Mouse (Mus musculus) neutrophil, adult 5-6 weeks (primary cell): Measurements from ENCODE around the gene Itgax. TPM values are rescaled to one million over a fixed set of nuclear protein-coding genes. Genes with fewer than 3 reads are reported as not detected.
A peak's percentile ranks its signal among the peaks of the same experiment; 100 is the strongest.

ENCODE experiments used
- ATAC-seq: fragments of 151-379, 151-347 bp; 2 replicates; pipeline ENCODE4 v1.8.0; 2017; ENCODE audit warnings: mild to moderate bottlenecking, moderate TSS enrichment; ENCODE audit not compliant: insufficient number of reproducible peaks, poor library complexity, low FRiP score, severe bottlenecking; ENCODE audit errors: extremely low read depth
- total RNA-seq: library from RNA; stranded (forward); fragments of 200-1000 nt; gene quantifications from 2 replicates; pipeline ENCODE4 v1.2.3, GENCODE M21; 2017

Itgax gene
- 44.3 and 62.5 TPM in 2 replicates for total RNA-seq

DNA sequence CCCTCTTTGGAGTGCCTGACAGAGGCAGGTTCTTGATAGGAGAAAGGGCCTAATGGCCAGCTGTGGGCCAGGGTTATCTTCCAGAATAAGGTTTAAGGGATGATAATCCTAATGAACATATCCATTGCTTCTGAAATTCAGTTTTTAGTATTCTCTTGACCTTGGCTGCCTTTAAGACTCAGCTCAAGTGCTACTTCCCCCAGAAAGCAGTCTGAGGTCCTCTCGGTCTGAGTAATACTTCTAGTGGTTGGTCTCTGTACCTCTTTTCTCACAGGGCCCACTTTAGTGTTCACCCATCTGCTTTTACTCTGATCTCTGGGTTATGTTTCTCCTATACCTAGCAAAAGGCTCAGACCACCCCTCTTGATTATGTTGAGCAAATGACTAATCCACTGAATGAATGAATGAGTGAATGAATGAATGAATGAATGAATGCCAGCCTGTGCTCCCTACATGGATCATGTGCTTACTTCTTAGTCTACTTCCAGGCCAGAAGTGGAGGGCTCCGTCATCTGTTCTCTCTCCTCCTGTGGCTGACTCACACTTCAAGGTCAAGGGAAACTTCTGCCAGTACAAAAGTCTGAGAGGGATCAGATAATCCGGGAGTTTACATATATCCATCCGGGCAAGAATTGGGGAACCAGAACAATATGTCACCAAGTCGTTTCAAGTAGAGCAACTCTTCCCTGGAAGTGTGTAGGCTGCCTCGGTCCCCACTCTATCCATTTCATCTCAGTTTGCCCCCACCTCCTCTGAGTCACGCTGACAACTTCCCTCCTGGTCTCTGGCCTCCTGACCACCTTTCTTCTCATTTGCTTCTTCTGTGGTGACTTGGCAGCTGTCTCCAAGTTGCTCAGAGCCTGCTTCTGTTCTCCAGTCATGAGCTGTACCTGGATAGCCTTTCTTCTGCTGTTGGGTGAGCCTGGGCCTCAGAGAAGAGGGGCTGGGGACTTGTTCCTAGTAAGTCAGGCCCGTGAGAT, at the start of gene Itgax:
Gene Itgax, plus strand, starts transcription at position 807 of the 980 bp plus-strand sequence.
- no peak for ATAC-seq

DNA sequence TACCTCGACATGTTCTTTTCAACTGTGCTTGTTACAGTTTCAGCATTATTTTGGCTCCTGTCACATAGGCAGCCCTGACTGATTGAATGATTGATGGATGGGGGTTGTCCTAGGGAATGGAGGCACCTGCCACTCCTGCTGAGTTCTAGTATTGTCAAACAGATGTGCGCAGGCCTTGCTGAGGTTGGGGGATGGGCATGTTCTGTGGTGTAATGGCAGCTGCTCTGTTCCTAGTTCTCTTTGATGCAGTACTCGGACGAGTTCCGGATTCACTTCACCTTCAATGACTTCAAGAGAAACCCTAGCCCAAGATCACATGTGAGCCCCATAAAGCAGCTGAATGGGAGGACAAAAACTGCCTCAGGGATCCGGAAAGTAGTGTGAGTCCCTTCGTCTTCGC, 49.3 kb upstream of the Itgax start:
- ATAC-seq = no peak

DNA sequence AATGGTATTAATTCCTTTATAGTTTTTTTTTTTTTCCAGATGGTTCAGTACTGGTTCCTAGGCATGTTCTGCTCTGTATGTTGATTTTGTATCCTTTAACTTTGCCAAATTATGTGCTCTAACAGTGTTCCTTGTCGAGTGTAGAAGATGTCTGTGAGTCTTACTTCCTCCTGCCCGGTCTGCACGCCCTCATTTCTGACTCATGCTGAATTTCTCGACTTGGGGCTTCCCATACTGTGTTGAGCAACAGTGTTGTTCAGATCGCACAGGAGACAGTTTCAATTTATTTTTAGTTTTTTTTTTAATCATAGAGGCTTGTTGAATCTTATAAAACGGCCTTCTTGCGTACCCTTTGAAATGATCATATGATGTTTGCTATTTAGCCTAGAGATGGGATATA, 40.2 kb upstream of the Itgax start:
- peak; percentile 72 for ATAC-seq

DNA sequence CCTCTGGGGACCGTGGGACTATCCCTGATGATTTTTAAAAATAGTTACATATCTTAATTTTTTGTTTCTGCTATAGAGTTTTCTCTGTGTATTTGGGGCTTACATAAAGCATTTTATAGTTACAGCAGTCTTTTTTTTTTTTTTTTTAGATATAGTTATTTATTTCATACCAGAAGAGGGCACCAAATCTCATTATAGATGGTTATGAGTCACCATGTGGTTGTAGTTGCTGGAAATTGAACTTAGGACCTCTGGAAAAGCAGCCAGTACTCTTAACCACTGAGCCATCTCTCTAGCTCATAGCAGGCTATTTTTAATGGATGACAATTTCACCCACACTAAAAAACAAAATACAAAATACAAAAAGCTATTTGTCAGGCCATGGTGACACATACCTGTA, 31.2 kb upstream of the Itgax start:
- ATAC-seq = no peak

DNA sequence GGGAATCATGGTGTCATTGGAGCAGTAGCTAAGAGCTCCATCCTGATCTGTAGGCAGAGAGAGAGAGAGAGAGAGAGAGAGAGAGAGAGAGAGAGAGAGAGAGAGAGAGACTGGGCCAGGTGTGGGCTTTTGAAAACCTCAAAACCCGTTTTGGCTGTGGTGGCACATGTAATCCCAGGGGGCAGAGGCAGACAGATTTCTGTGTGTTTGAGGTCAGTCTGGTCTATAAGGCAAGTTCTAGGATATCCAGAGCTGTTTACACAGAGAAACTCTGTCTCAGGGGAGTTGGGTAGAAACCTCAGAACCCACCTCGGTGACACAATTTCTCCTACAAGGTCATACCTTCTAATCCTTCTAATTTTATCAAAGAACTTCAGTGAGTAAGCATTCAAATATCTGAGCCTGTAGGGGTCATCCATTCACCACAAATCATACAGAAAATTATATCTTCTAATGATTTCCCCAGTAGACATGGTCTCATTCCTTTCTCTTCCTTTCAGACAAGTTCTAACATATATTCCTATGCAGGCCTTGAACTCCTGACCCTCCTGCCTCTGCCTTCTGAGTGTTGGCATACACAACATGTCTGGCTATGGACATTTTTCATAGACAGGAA, 28.5 kb upstream of the Itgax start:
- ATAC-seq = no peak

DNA sequence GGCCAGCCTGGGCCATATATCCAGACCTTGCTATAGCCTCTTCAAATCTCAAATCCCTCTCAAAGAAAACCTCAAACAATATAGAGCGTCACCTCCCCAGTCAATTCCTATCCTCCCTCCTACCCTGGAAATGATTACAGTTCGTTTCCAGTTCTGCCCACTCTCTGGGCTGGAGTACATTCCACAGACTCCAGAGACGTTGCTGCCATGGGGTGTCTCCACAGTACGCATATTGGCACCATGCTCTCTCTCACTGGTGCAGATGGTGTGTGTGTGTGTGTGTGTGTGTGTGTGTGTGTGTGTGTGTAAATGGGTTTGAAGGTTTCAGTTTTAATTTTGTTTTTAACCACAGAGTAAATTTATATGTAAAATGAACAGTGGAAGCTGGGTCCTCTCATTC, 24.1 kb upstream of the Itgax start:
- ATAC-seq = no peak

DNA sequence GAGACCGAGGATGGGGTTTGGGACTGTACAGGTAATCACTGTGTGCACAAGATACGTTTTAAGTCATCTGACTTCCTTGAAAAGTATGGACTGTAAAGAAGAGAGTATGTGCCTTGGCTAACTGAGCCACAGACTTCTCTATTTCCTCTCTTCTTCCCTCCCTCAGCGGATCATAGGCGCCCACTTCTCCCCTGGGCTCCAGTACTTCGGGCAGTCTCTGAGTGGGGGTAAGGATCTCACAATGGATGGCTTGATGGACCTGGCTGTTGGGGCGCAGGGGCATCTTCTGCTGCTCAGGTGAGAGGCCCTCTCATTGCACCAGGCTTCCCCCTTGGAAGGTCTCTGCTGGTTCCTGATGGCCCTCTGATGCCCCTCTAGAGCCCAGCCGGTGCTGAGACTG, 21.9 kb upstream of the Itgax start:
- ATAC-seq = no peak

DNA sequence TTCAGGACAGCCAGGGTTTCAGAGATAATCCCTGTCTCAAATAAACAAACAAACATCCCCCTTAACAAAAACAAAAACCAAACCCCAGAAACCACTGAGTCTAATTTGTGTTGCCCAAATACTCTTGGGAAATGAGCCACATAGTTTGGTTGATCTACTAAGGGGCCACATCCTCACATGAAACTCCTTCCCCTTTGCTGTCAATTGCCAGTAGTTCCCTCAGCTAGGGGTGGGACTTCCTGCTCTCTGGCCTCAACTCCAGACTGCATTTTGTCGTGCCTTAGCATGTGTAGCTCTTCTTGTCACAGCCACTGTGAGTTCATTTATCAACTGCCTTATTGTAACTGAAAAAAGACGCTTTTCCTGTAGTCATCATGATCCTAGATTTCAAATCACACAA, 19.0 kb upstream of the Itgax start:
- ATAC-seq = no peak

DNA sequence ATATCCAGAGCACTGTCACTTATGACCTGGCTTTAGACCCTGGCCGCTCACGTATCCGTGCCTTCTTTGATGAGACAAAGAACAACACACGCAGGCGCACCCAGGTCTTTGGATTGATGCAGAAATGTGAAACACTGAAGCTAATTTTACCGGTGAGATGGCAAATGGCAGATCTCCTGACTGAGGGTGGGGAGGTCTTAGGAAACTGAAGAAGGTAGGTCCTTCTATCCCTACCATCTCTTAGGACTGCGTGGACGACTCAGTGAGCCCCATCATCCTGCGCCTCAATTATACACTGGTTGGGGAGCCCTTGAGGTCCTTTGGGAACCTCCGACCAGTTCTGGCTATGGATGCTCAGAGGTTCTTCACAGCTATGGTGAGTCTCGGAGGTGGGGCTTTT, 17.2 kb upstream of the Itgax start:
- no peak for ATAC-seq

DNA sequence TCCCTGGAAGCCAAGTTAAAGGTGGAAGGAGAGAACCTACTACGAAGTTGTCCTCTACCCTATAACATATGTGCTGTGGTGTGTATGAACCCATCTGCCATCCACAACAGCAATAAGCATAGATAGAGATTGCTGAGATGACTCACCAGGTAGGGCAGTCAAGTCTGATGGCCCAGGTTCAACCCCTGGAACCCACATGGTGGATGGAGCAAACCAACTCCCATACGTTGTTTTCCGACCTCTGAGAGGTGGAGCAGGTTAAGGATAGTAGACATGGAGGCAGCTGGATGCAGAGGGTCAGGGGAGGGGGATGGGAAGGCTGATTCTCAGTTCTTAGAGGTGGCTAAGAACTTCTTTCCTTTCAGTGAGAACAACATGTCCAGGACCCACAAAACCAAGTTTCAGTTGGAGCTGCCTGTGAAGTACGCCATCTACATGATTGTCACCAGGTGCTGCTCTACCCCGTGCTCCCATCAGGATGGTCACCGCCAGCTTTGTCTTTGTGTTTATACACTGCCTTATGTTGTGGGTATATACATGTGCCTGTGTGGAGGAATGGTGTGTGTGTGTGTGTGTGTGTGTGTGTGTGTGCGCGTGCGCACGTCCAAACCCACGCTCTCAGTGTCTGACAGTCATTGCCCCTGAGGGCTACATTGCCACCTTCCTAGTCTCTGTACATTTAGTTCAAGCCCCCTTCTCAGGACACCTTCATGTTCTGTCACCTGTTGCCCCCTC, 14.8 kb upstream of the Itgax start:
- ATAC-seq = no peak

DNA sequence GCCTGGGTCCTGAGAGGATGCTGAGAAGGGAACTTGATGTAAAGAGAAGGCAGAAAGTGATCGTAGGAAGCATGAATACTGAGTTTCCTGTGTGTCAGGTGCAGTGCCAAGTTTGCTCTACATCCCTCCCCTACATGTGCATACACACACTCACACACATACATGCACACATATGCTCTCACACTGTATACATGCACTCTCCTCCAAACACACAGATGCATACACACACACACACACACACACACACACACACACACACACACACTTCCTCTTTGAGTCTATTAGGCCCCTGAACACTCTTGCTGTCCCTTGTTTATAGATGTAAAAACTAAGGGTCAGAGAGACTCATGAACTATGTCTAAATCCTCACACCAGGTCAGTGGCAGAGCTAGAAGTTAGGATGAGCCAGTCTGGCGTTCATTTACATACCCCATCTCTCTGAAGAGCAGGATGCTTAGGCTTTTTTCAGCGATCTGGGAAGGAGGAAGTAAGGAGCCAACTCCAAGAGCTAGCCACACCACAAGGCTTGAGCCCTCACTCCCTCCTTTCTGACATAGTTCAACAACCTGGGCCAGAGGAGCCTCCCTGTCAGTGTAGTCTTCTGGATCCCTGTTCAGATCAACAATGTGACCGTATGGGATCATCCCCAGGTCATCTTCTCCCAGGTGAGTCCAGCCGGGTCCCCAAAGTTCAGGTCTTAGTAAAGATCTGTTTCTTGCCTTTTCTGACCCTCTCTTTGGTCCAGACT, 14.0 kb upstream of the Itgax start:
- ATAC-seq = peak; percentile 28; the same call in 1 of the 2 replicates

DNA sequence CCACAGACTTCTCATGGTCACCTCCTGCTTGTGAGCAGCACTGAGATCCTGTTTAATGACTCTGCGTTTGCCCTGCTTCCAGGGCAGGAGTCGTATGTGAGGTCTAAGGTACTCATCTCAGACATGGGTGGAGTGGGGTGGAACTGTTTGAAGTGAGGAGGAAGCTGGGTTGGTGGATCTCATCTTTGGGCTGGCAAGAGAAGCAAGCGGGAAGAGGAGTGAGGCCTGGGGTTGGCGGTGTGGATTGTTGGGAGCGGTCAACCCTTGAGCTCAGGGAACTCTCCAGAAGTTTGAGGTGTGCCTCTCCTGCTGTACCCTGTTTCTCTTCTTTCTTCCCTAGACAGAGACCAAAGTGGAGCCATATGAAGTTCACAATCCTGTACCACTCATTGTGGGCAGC, 13.0 kb upstream of the Itgax start:
- 0 out of 2 replicates have a peak, but pooled peaks have one; percentile 6 for ATAC-seq

DNA sequence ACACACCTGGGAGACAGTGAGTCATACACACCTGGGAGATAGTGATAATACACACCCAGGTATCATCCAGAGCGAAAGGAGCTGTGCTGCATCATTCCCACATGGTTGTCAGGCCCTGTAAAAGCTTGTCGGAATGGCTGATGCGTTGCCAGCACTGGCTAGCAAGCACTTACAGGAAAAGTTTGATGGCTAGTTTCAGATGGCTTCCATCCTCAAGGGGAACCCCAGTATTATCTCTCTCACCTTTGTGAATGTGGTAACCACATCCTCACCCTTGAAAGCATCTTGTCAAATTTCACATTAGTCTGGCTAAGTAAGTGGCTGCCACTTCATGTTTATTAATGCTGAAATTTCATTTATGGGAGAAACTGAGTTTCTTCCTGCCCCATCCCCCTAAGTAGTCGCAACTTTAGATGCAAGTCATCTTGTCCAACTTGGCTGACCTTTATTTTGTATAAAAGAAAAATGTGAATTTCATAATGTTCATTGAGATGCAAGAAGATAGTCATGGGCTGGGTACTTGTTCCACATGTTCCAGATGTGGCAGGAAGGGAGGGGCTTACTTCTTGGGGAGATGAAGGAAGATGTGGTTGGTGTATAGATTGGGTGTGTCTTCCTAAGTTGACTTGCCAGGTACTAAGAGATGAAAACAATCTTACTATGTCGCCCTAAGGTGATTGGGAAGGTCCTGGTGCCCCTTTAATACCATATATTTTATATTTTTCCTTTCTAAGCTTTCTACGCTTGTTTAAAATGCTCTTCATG, 9.4 kb upstream of the Itgax start:
- ATAC-seq = no peak

DNA sequence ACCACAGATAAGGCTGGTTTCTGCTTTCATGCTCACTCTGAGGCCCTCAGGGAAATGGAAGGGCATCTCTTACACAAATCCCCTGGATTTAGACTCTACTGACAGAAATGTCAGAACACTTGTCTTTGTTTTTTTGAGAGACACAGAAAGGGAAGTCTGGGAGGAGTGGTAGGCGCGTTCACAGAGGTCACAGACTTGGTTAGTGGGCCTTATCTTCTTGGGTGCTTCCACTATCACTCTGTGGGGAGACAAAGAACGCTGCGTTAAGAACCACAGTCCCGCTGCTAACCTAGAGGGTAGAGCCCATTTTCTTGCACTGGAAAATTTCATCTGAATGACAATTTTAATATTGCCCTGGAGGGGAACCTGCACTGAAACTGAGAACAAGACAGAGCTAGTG, 2.8 kb downstream of the Itgax start:
- ATAC-seq = no peak

DNA sequence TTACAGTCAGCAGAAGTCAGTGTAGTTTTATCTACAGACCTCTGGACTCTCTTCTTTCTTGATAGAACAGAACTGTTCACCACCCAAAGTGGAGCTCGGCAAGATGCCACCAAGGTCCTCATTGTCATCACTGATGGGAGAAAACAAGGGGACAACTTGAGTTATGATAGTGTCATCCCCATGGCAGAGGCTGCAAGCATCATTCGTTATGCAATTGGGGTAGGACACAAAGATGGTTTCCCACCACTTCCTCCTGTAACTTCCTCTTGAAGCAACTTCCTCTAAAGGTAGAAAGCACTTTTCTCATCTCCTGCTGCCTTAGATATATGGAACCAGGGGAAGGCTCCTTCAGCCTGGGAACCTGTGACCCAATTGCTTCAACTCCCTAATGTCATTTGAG, 4.2 kb downstream of the Itgax start:
- ATAC-seq = peak; percentile 84

DNA sequence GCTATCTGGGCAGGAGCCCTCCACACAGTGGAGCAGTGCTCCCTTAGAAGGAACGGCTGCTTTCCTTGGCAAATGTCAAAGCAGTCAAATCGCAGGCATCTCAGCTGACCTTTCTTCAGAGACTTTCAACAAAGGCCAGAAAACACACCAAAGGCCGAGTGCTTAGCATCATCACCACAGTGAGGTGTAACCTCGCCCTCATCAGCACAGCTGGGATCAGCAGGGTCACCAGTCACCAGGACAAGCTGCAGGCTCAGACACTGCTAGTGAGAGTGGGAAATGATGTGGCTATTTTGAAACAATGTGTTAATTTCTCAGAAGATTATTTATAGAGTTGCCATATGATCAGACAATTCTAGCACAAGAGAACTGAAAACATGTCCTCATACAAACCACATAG, 7.6 kb downstream of the Itgax start:
- ATAC-seq = no peak

DNA sequence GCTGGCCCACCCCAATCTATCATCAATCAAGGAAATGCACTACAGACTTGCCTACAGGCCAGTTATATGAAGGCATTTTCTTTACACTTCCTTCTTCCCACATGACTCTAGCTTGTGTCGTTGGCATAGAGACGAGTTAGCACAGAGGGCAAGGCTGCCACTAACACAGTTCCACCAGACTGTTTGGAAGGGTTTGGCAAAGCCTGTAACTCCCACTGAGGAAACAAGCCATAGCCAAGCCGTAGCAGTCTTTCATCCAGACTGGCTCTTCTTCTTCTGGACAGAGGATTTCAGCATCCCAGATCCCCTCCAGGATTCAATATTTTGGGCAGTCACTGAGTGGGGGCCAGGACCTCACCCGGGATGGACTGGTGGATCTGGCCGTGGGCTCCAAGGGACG, 10.3 kb downstream of the Itgax start:
- no peak for ATAC-seq

DNA sequence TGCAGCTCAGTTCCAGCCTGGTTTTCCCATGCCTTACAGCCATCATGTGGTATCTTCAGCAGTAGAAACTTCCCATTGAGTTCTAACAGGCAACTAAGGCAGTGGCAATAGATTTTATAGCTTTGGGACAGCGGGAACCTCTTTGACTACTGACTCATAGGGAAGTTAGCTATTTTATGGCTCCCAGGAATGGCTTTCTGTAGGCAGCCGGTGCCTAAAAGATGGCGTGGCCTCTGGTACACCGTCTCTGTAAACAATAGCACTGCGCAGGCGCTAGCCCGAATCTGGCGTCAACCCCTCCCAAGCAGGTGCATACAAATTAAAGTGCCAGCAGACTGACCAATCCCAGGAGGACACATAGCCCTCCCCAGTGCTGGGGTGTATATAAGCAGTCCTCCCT, 21.6 kb downstream of the Itgax start:
- ATAC-seq = no peak
